Mouse (Mus musculus): Measurements from ENCODE around the gene Arhgap6. TPM values are rescaled to one million over a fixed set of nuclear protein-coding genes. Genes with fewer than 3 reads are reported as not detected.

Arhgap6 gene
- polyA plus RNA-seq, 1 experiment: 2.5 TPM

- TF ChIP-seq CTCF (IDR thresholded peaks at IDR 0.05; ENCODE audit: borderline replicate concordance, insufficient read depth, low read depth, low read length) (no peak), POLR2A (IDR thresholded peaks at IDR 0.05; ENCODE audit: borderline replicate concordance, insufficient read depth, low read length) (no peak)
- no peak overlapping the region for H3K4me3 ChIP-seq (replicated peaks; ENCODE audit: insufficient read depth, low read depth, low read length)
- H3K27ac ChIP-seq (ENCODE audit: insufficient read depth, low read length): no peak overlapping the region
- DNase-seq: no peak
- no peaks in the 10 kb centered on the region for H3K27me3 ChIP-seq (ENCODE audit: control insufficient read depth, insufficient read depth, low read length)
- 50% methylated on average over 5 of the region's 5 CpGs for WGBS
- H3K4me1 ChIP-seq (ENCODE audit: control insufficient read depth, insufficient read depth, low read length): no peaks in the 10 kb centered on the region
These were observed 259.1 kb downstream of the Arhgap6 start for GRCm38 (mm10) chrX:169053907-169054476.

GRCm38 (mm10) chrX:169062555-169062954 is 267.7 kb downstream of the Arhgap6 start:
- TF ChIP-seq POLR2A (IDR thresholded peaks at IDR 0.05; ENCODE audit: borderline replicate concordance, insufficient read depth, low read length): no peak
- H3K4me1 ChIP-seq (ENCODE audit: control insufficient read depth, insufficient read depth, low read length): no peaks in the 10 kb centered on the region
- no peak overlapping the region for H3K27ac ChIP-seq (ENCODE audit: insufficient read depth, low read length)
- DNase-seq: no peak
- H3K27me3 ChIP-seq (ENCODE audit: control insufficient read depth, insufficient read depth, low read length): no peaks in the 10 kb centered on the region
- H3K4me3 ChIP-seq (replicated peaks; ENCODE audit: insufficient read depth, low read depth, low read length): no peak overlapping the region

- Histone ChIP-seq H3K27ac (ENCODE audit: insufficient read depth, low read length) (no peak overlapping the region), H3K4me3 (replicated peaks; ENCODE audit: insufficient read depth, low read depth, low read length) (no peak overlapping the region), H3K27me3 (ENCODE audit: control insufficient read depth, insufficient read depth, low read length) (no peaks in the 10 kb centered on the region), H3K4me1 (ENCODE audit: control insufficient read depth, insufficient read depth, low read length) (no peaks in the 10 kb centered on the region)
- WGBS: 68% methylated on average over 3 of the region's 3 CpGs
- DNase-seq: no peak
- no peak for TF ChIP-seq POLR2A (IDR thresholded peaks at IDR 0.05; ENCODE audit: borderline replicate concordance, insufficient read depth, low read length)
- TF ChIP-seq CTCF (IDR thresholded peaks at IDR 0.05; ENCODE audit: borderline replicate concordance, insufficient read depth, low read depth, low read length): no peak
These were observed 270.4 kb downstream of the Arhgap6 start for GRCm38 (mm10) chrX:169065298-169065697.

GRCm38 (mm10) chrX:169065922-169066321 is 271.0 kb downstream of the Arhgap6 start:
- TF ChIP-seq CTCF (IDR thresholded peaks at IDR 0.05; ENCODE audit: borderline replicate concordance, insufficient read depth, low read depth, low read length) (no peak), POLR2A (IDR thresholded peaks at IDR 0.05; ENCODE audit: borderline replicate concordance, insufficient read depth, low read length) (no peak)
- DNase-seq: no peak
- WGBS: 90% methylated on average over 1 of the region's 1 CpGs
- Histone ChIP-seq H3K4me1 (ENCODE audit: control insufficient read depth, insufficient read depth, low read length) (no peaks in the 10 kb centered on the region), H3K27me3 (ENCODE audit: control insufficient read depth, insufficient read depth, low read length) (no peaks in the 10 kb centered on the region), H3K4me3 (replicated peaks; ENCODE audit: insufficient read depth, low read depth, low read length) (no peak overlapping the region), H3K27ac (ENCODE audit: insufficient read depth, low read length) (no peak overlapping the region)

GRCm38 (mm10) chrX:169075020-169075419 is 280.1 kb downstream of the Arhgap6 start:
- WGBS: 66% methylated on average over 2 of the region's 2 CpGs
- Histone ChIP-seq H3K4me1 (ENCODE audit: control insufficient read depth, insufficient read depth, low read length) (no peaks in the 10 kb centered on the region), H3K27me3 (ENCODE audit: control insufficient read depth, insufficient read depth, low read length) (no peaks in the 10 kb centered on the region), H3K4me3 (replicated peaks; ENCODE audit: insufficient read depth, low read depth, low read length) (no peak overlapping the region), H3K27ac (ENCODE audit: insufficient read depth, low read length) (no peak overlapping the region)
- TF ChIP-seq CTCF (IDR thresholded peaks at IDR 0.05; ENCODE audit: borderline replicate concordance, insufficient read depth, low read depth, low read length) (no peak), POLR2A (IDR thresholded peaks at IDR 0.05; ENCODE audit: borderline replicate concordance, insufficient read depth, low read length) (no peak)
- no peak for DNase-seq

DNA sequence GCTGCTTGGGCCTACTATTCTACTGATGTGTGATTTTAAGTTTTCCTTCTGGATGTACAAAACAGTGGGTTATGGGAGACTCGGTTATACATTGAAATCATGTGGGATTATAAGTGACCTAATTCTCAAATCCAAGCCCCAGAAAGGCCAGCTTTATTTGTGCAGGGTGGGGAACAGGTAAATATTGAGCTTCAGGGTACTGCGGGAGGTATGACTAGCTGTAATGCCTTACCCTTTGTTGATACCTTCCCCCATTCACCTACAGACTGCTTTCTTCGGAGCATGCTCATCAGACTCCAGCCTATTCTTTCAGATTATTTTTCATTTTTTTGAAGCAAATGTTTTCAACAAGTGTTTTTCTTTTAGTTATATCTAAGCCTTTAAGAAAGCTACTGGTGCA is 286.7 kb downstream of the Arhgap6 start:
- 88% methylated on average over 3 of the region's 3 CpGs for WGBS
- no peak overlapping the region for H3K27ac ChIP-seq (ENCODE audit: insufficient read depth, low read length)
- no peak overlapping the region for H3K4me3 ChIP-seq (replicated peaks; ENCODE audit: insufficient read depth, low read depth, low read length)
- no peak for DNase-seq
- TF ChIP-seq CTCF (IDR thresholded peaks at IDR 0.05; ENCODE audit: borderline replicate concordance, insufficient read depth, low read depth, low read length): no peak
- no peak for TF ChIP-seq POLR2A (IDR thresholded peaks at IDR 0.05; ENCODE audit: borderline replicate concordance, insufficient read depth, low read length)
- H3K4me1 ChIP-seq (ENCODE audit: control insufficient read depth, insufficient read depth, low read length): no peaks in the 10 kb centered on the region
- no peaks in the 10 kb centered on the region for H3K27me3 ChIP-seq (ENCODE audit: control insufficient read depth, insufficient read depth, low read length)

- Histone ChIP-seq H3K4me1 (ENCODE audit: control insufficient read depth, insufficient read depth, low read length) (no peaks in the 10 kb centered on the region), H3K27ac (ENCODE audit: insufficient read depth, low read length) (no peak overlapping the region), H3K4me3 (replicated peaks; ENCODE audit: insufficient read depth, low read depth, low read length) (no peak overlapping the region), H3K27me3 (ENCODE audit: control insufficient read depth, insufficient read depth, low read length) (no peaks in the 10 kb centered on the region)
- 3% methylated on average over 5 of the region's 5 CpGs for WGBS
- TF ChIP-seq POLR2A (IDR thresholded peaks at IDR 0.05; ENCODE audit: borderline replicate concordance, insufficient read depth, low read length) (no peak), CTCF (IDR thresholded peaks at IDR 0.05; ENCODE audit: borderline replicate concordance, insufficient read depth, low read depth, low read length) (peak; percentile 58)
- peak; percentile 15 to 33 for DNase-seq
These were observed 291.0 kb downstream of the Arhgap6 start for GRCm38 (mm10) chrX:169085871-169086270.

DNA sequence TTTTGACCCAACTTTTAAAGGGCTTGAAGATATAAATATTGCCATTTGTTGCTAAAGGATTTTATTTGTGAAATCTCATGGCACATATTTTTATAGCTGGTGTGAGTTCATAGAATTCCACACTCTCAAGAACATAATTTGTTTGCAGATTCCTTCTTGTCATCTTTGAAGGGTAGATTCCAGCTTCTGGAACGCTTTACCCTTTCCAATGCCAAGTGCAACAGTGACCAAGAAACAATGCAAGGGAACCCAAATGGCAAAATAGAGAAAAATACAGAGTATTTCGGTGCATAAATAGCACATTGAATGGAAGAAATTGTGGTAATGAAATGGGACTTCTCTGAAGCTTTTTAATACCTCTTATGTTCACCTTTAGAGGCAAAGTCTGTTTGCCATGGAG is 294.3 kb downstream of the Arhgap6 start:
- no peak for DNase-seq
- Histone ChIP-seq H3K27ac (ENCODE audit: insufficient read depth, low read length) (no peak overlapping the region), H3K4me1 (ENCODE audit: control insufficient read depth, insufficient read depth, low read length) (no peaks in the 10 kb centered on the region), H3K27me3 (ENCODE audit: control insufficient read depth, insufficient read depth, low read length) (no peaks in the 10 kb centered on the region), H3K4me3 (replicated peaks; ENCODE audit: insufficient read depth, low read depth, low read length) (no peak overlapping the region)
- TF ChIP-seq CTCF (IDR thresholded peaks at IDR 0.05; ENCODE audit: borderline replicate concordance, insufficient read depth, low read depth, low read length) (no peak), POLR2A (IDR thresholded peaks at IDR 0.05; ENCODE audit: borderline replicate concordance, insufficient read depth, low read length) (no peak)
- WGBS: 71% methylated on average over 2 of the region's 2 CpGs
